Mouse (Mus musculus) olfactory bulb, adult 2 months (tissue): ENCODE measurements around the gene Arf6.

Experiments
- CTCF ChIP-seq: fragments of 200-500 bp; IDR thresholded peaks from 2 replicates; pipeline ENCODE4 v1.5.1; 2012; ENCODE audit warnings: low read depth, mild to moderate bottlenecking, low read length, moderate library complexity; ENCODE audit not compliant: insufficient read depth
- POLR2A ChIP-seq: fragments of 200-500 bp; IDR thresholded peaks from 2 replicates; pipeline ENCODE4 v1.6.1; 2012; ENCODE audit warnings: mild to moderate bottlenecking, low read depth, low read length, moderate library complexity; ENCODE audit not compliant: insufficient read depth

- TF ChIP-seq POLR2A (no peak), CTCF (no peak)
These were observed 28.9 kb downstream of the Arf6 start for GRCm38 (mm10) chr12:69400871-69401286.
